Mouse (Mus musculus): ENCODE measurements at regions not wholly inside any gene's neighbourhood (a gene's known extent, or its start where the extent isn't known, plus 50 kb on each side); places are given as distances from the start of the nearest gene placed in this dataset.

DNA sequence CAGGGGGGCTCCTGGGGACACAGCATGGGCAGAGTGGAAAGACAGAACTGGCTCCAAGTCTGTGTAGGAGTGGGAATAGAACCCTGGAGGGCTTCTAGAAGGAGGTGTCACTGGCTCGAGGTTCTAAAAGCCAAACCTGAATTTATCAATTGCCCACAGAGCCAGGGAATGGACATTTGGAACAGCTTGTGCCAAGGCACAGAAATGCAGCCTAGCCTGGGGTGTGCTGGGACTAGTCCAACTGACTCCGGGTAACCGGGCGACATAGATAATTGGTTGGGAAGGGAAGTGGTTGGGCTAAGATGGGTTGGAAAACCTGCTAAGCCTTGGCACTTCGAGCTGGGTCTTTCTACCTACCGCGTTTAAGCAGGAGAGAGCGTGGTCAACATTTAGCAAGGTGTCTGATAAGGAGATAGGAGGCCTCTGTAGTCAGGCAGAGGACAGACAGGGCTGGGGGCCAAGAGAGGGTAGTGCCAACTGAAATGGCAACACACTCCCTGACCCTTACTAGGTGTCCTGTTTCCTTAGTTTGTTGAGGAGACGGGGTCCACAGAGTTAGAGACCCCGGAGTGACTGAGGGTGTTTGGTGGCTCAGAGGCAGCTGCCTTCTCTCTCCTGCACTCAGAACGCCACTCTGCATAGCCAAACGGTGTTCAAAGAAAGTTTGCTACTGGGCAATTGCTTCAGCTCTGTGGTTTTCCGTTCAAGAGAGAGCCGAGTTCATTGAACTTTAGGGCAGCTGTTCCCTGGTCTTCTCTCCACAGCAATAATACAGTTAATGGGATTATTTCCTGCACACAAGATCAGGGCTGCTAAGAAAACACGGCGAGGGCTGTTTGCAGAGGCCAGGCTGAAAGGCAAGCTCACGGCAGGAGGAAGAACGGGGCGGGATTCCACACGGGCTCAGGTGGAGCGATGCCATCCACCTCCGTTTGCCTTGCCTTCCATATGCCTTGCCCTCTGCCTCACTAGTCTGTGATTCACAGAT lies 138.3 kb upstream of the 1600014C23Rik start:
- ATAC-seq (ENCODE audit: extremely low read depth, insufficient number of reproducible peaks, low FRiP score, poor library complexity, severe bottlenecking), result no peak

DNA sequence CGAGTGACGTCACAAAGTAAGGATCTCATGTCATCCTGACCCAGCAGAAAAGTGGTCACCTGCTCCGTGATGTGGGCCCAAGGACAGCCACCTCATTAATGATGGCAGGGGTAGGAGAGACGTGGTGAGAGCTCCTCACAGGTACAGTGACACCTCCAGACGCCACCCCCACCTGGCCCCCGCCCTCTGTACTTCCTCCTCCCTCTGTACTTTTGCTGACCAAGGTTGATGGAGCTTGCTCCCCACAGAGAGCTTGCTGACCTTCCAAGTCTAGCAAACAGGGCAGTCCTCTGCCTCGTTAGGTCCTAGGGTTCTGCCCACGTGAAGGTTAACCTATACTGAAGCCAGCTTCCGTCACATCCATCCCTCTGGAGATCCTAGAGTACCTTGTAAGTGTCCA lies 137.4 kb upstream of the 1600014C23Rik start:
- ATAC-seq (ENCODE audit: extremely low read depth, insufficient number of reproducible peaks, low FRiP score, poor library complexity, severe bottlenecking), result no peak

DNA sequence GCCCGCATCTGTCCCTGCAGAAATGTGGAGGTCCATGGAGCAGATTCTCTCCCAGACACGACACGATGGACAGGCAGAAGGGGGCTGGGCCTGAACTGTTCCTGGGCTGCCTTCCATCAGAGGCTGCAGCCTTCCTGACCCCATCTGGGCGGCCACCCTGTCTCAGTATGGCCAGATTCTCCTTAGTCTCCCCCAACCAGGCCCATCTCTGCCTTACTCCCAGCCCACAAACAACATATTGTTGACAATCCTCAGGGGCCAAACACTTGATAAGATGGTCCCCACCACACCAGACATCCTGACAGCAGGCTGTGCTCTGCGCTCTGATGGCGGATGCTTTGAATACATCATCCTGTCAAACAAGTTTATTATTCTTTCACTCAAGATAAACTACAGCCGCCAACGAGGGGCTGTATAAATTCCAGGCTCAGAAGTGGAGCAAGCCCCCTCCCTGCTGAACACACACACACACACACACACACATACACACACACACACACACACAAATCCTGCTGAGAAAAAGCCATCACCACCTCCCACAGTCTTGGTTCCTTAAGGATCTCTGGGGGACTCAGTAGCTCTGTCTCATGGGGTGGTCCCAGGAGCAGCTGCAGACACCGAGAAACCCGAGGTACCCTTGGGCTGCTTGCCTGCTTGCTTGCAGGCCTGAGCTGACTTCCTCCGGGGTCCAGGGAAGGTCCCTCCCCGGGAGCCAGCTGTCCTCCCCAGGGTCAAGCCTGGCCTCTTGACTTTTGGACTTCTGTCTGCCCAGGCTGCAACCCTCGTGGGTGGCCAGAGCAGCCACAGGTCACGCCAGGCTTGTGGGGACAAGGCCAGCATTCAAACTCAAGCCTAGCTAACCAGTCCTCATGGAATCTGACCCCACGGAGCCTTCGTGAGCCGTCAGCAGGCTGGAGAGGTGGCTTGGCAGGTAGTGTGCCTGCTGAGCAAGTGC lies 135.6 kb upstream of the 1600014C23Rik start:
- no peak for ATAC-seq (ENCODE audit: extremely low read depth, insufficient number of reproducible peaks, low FRiP score, poor library complexity, severe bottlenecking)

DNA sequence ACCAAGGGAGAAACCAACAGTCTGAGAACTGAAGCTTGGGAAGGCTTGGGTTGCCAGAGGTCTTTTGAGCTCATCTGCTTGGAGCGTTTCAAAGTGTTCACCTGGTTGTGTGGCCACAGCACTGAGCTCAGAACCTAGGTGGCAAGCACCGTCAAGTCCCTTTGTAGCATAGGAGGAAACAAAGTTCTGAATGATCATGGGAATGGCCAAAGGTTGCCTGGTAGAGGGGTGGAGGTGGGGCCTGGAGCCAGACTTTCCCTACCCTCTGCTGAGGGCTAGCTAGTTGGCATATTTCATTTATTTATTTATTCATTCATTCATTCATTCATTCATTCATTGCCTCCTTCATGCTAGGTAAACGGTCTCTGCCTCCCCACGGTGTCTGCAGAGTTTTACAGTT lies 134.9 kb upstream of the 1600014C23Rik start:
- ATAC-seq (ENCODE audit: extremely low read depth, insufficient number of reproducible peaks, low FRiP score, poor library complexity, severe bottlenecking), result no peak

DNA sequence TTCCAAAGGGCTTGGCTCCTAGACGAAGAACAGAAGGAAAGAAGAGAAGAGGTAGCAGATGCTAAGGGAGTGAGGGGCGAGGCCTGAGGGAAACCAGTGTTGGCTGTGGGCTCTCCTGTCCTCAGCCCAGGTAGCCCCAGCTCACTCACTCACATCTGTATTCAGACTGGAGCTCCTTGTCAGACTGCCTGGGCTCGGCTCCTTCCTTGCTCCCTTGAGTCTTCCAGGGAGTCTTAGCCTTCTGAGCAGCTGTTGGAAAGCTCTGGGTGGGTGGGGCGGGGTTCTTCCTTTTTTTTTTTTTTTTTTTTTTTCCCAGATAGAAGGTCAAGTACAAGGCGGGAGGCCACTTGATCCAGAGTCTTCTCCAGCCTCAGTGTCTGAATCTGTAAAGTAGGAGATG lies 134.1 kb upstream of the 1600014C23Rik start:
- no peak for ATAC-seq (ENCODE audit: extremely low read depth, insufficient number of reproducible peaks, low FRiP score, poor library complexity, severe bottlenecking)

DNA sequence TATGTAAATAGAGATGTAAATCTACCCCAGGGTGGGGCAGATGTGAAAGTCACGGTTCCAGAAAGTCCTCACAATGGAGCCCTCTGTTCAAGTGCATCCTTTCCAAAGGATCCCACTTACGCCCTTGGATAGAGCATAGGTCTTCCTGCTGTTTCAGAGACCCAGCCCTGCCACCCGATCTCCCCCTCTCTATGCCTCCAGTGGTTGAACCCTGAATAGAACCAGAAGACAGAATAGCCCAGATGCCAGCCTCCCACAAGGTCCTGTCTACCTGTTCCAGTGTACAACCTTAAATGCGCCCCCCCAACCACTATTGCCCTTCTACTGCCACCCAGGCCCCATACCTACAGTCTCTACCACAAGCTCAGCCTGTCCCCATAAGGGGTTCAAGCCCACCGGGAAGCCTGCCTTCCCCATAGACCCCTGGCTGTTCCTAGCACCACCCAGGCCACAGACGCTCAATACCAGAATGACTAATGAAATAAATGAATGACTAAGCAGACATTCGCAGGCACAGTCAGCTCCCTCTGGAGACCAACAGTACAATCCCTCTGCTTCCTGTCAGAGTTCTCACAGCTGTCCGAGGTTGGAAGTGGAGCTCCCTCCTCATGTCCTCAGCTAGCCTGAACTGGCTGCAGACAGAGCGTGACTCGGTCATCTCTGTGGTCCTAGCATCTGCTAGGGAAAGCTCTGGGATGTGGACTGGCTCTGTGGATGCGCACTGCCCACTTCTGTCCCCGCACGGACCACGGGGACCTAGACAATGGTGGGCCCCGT lies 133.4 kb upstream of the 1600014C23Rik start:
- ATAC-seq (ENCODE audit: extremely low read depth, insufficient number of reproducible peaks, low FRiP score, poor library complexity, severe bottlenecking), result no peak

DNA sequence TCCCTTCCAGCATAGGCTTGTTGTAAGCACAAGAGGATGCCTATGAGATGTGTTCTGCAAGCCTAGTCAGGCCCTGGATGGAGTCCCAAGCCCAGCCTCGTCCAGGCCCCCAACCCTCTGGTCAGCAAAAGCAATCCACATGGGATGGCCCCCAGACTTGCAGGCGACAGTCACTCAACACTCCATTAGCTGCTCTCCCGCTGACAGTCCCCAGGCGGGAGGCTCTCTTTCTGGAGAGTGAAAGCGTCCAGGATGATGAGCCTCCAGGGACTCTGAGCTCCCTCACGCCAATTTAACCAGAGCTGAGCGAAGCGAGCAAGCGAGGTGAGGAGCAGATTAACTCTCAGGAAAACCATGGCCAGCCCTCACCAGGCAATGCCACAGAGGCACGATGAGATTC lies 132.7 kb upstream of the 1600014C23Rik start:
- ATAC-seq (ENCODE audit: extremely low read depth, insufficient number of reproducible peaks, low FRiP score, poor library complexity, severe bottlenecking), result no peak

DNA sequence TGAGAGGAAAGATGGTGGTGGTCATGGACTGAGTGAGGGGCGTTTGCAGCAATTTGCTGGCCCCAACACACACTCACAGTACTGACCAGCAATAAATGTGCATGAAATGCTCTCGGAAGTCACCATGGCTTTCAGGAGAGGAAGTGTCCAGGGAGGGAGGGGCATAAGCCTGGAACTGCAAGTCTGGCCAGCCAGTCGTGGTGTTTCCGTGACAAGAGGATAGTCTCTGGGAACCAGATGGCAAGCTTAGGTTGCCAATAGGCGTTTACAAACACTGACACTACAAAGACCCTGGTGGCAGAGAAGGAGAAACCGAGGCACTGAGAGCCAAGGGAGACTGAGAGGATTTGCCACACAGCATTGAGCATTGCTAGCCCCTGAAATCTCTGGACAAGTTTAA lies 132.3 kb upstream of the 1600014C23Rik start:
- ATAC-seq (ENCODE audit: extremely low read depth, insufficient number of reproducible peaks, low FRiP score, poor library complexity, severe bottlenecking), result no peak

DNA sequence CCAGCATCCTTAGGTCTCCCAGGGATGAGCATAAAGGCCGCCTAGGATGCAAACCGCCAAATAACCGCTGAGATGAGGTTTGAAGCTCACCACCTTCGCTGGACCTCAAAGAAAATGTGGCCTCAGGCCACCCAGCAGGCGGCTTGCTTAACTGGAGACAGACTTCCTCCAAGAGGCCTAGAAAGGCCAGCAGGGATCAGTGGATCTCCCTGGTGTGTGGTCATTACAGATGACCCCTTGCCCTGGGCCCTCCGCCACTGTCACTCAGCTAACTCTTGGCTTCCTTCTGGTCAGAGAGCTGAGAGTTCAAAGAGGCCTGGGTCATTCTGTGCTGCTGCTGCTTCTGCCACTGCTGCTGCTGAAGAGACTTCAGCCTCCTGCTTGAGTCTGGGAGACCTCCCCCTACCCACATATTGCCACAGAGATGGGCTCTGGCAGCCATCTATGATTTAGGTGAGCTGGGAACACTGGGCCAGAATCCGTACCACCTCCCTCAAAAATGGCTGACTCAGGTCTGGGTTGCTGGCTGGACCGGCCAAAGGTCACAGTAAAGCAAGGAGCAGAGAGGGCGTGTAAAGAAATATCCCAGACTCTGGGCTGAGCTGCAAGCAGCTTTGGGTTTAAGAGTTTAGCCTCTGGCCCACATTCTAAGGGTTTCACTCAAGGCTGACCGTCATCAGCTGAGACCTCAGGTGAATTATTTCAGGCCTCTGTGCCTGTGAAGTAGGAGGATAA lies 130.0 kb upstream of the 1600014C23Rik start:
- no peak for ATAC-seq (ENCODE audit: extremely low read depth, insufficient number of reproducible peaks, low FRiP score, poor library complexity, severe bottlenecking)

DNA sequence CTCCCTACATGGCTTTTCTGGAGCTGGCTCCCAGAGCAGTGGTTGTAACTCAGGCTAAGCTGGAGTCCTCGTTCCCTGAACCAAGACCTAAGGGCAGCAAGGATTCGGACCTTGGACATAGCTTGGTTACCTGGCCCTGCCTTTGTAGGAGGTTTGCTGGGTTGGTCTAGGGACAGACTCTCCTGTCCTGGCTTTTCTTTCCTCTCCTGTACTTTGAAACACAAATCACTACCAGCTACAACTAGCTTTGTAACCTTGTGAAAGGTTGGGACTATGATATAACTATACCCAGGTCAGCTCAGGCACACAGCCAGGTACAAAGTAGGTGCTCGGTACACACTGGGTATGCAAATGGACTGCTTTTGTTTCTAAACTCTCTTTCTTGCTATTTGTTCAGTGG lies 129.4 kb upstream of the 1600014C23Rik start:
- ATAC-seq (ENCODE audit: extremely low read depth, insufficient number of reproducible peaks, low FRiP score, poor library complexity, severe bottlenecking), result no peak

DNA sequence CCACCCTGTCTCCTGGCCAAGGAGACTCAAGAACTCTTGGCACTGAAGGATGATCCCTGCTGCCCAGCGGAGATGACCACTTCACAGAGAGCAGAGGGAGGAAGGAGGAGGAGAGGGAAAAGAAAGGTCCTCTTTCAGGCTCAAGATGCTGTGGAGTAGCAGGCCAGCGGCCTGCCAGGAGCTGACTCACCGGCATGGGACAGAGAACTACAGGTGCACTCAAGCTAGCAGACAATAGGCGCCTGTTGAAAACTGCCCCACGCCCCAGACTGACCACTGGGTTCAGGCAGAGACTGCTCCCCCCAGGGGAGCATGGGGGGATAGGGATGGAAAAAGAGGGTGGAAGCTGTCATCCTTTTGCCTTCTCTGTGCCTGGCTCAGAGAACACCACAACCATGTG lies 125.8 kb upstream of the 1600014C23Rik start:
- ATAC-seq (ENCODE audit: extremely low read depth, insufficient number of reproducible peaks, low FRiP score, poor library complexity, severe bottlenecking), result no peak

DNA sequence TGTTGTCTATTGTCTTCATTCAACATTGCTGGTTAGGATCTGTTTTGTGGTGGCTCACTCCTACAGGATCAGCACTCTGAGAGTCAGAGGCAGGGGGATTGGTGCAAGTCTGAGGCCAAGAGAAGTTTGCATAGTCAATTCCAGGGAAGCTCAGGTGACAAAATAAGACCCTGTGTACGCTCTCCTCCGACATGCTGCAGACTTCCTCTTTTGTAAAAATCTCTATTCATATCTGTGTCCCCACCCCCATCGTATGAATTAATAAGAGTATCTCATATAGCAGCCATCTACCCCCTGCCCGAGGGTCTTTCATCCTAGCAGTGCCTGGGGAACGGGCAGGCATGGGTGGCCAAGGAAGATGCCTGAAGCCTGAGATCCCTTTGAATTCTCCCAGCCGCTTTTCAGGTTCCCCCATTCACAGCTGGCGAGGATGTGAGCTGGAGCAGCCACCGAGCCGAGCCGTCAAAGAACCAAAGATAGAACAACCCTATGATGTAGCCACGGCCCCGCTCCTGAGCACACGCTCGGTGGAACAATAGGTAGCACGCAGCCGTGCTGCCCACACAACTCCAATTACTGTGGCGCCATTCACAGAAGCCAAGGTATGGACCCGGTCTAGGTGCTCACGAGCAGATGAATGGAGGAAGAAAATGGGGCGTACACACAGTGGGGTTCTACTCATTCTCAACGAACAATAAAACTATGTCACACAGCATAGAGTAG lies 120.4 kb upstream of the 1600014C23Rik start:
- ATAC-seq (ENCODE audit: extremely low read depth, insufficient number of reproducible peaks, low FRiP score, poor library complexity, severe bottlenecking), result no peak

DNA sequence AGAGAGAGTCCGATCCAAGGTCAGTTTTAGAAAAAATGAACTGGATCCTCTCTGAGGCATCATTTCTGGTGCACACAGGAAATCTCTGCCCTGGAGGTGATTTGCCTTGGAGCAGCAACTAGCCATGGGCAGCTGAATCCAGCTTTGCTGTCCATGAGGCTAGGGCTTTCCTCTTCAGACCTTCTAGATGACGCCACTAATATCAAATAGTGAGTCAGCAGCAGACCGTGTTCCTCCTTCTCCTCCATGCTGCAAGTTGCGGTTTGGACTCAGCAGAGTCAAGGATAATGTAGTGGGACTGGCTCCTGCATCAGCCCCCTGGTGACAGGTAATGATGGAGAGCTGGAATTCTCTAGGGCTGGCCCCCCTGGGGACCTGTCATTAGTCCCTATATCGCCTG lies 118.8 kb upstream of the 1600014C23Rik start:
- ATAC-seq (ENCODE audit: extremely low read depth, insufficient number of reproducible peaks, low FRiP score, poor library complexity, severe bottlenecking), result no peak

DNA sequence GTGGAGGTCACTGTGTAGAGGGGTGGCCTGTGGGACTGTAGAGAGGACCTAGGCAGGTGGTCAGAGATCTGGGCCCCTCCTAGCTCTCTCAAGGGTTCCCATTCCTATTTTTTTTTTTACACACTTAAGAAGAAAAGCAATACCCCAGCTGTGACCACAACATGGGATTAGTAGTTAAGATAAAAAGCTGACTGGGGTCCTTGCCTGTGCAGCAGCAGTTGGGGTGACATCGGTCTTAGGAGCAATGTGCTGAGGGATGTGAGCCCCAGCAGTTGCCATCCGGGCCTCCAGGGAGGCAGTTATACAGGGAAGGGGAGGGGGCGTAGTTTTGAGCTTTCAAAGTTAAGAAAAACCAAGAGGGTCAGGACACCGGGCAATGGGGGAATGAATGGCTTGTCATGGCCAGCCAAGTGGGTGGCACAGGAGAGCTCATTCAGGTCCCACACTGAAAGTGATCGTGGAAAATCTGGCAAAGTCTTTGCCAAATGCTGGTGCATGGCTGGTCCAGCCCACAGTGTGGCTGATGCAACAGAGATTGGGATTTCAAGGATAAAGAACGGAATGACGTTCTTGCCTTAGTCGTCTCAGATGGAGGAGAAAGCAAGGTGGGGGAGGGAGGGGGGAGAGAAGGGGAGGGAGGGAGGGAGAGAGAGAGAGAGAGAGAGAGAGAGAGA lies 118.2 kb upstream of the 1600014C23Rik start:
- no peak for ATAC-seq (ENCODE audit: extremely low read depth, insufficient number of reproducible peaks, low FRiP score, poor library complexity, severe bottlenecking)

DNA sequence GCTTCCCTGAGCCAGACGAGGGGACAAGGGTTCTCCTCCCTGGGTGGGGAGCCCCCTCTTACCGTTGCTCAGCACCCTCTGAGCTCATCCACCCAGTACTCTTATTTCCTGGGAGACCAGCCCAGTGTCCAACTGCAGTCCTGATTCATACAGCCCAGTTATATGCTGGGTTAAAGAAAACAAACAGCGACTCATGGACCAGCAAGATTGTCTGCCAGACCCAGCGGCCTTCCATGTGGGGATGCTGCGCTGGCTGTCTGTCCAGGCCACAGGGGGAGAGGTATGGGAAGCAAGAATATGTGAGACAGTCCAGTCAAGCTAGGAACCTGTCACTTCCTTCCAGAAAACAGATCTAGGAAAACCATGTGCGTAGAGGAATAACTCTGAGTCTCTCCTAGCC lies 117.3 kb upstream of the 1600014C23Rik start:
- no peak for ATAC-seq (ENCODE audit: extremely low read depth, insufficient number of reproducible peaks, low FRiP score, poor library complexity, severe bottlenecking)

DNA sequence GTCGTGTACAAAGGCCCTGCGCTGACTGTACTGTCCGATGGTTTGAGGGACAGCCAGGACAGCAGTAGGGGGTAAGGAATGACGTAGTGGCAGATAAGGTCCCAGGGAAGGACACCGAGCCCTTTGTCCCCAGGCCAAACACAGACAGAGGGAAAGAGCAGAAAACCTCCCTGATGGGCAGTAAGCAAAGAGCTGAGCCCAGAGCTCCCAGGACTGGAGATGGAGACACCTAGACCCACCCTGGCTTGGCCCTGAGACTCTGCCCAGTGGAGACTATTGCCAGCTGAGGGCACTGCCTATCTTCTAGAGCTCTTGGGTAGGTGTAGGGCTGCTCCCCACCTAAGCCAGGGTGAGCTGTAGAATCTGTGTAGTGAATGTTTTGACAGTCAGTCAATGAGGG lies 116.5 kb upstream of the 1600014C23Rik start:
- ATAC-seq (ENCODE audit: extremely low read depth, insufficient number of reproducible peaks, low FRiP score, poor library complexity, severe bottlenecking), result no peak

DNA sequence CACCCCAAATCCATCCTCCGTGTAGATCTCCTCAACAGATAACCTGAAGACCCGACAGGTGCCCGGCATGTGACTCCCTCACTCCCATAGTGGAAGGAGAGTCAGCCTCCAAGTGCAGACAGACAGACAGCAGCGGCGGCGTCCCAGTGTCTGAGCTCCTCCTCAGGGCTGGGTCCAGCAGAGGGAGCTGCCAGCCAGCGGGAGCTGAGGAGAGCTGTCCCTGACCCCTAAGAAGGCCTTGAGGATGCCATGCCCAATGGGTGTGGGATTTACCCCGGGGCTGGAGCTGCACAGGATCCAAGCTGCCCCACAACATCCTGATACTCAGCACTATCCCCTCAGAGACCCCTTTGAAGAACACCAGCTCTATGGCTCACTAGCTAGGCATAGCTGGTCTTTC lies 115.0 kb upstream of the 1600014C23Rik start:
- no peak for ATAC-seq (ENCODE audit: extremely low read depth, insufficient number of reproducible peaks, low FRiP score, poor library complexity, severe bottlenecking)

Measured in neutrophil, adult 5-6 weeks (primary cell).